Mouse (Mus musculus) cerebellum, postnatal 4 days (tissue): ENCODE measurements around the gene Wdr46.
A peak's percentile ranks its signal among the peaks of the same experiment; 100 is the strongest.
"Not testable (repeated sequence)": the region's sequence is repeated elsewhere in the genome, so short reads cannot be mapped to it uniquely, and the experiment has no call there.

Source experiments
- DNase-seq, 2 experiments: peaks; one replicate each; pipeline ENCODE4 v3.0.0; 2022; ENCODE audit warnings: low spot score in 2 of 2, mixed read lengths in 1 of 2

Wdr46 gene

GRCm38 (mm10) chr17:33940206-33940805 lies at the start of gene Wdr46, which contains the start of gene Pfdn6:
TSS of gene Wdr46 (plus strand) at chr17:33940660.
TSS of gene Pfdn6 (minus strand) at chr17:33940343.
- peak; percentile 69 to 83 for DNase-seq

GRCm38 (mm10) chr17:33891357-33891756 lies 49.1 kb upstream of the Wdr46 start:
- no peak for DNase-seq

GRCm38 (mm10) chr17:33891892-33892291 lies 48.6 kb upstream of the Wdr46 start:
- DNase-seq = not testable (repeated sequence)

- DNase-seq = no peak
These were observed 48.0 kb upstream of the Wdr46 start for GRCm38 (mm10) chr17:33892429-33892828.

GRCm38 (mm10) chr17:33893011-33893410 lies 47.4 kb upstream of the Wdr46 start:
- not testable (repeated sequence) for DNase-seq

- no peak for DNase-seq
These were observed 43.2 kb upstream of the Wdr46 start for GRCm38 (mm10) chr17:33897114-33897794.

GRCm38 (mm10) chr17:33898193-33898592 lies 42.3 kb upstream of the Wdr46 start:
- DNase-seq = not testable (repeated sequence)

GRCm38 (mm10) chr17:33899642-33900041 lies 40.8 kb upstream of the Wdr46 start:
- DNase-seq = no peak

- no peak for DNase-seq
These were observed 40.0 kb upstream of the Wdr46 start for GRCm38 (mm10) chr17:33900281-33900988.

- DNase-seq = no peak
These were observed 39.5 kb upstream of the Wdr46 start for GRCm38 (mm10) chr17:33900989-33901314.

- DNase-seq = no peak
These were observed 38.8 kb upstream of the Wdr46 start for GRCm38 (mm10) chr17:33901653-33902052.

GRCm38 (mm10) chr17:33902079-33902478 lies 38.4 kb upstream of the Wdr46 start:
- no peak for DNase-seq

- no peak for DNase-seq
These were observed 38.0 kb upstream of the Wdr46 start for GRCm38 (mm10) chr17:33902491-33902890.

GRCm38 (mm10) chr17:33903911-33904651 lies 36.4 kb upstream of the Wdr46 start:
- DNase-seq = not testable (repeated sequence)

- DNase-seq = not testable (repeated sequence)
These were observed 35.6 kb upstream of the Wdr46 start, which contains the start of gene Platr17 for GRCm38 (mm10) chr17:33904835-33905234. TSS of gene Platr17 (plus strand) at chr17:33905135.

- peak in 1 of 2 experiments; percentile 57 for DNase-seq
These were observed 32.0 kb upstream of the Wdr46 start for GRCm38 (mm10) chr17:33908331-33909076.

- DNase-seq = peak; percentile 97 to 98
These were observed 31.2 kb upstream of the Wdr46 start, which contains the start of gene Daxx for GRCm38 (mm10) chr17:33909077-33909868. TSS of gene Daxx (plus strand) at chr17:33909414.

- no peak for DNase-seq
These were observed 30.6 kb upstream of the Wdr46 start for GRCm38 (mm10) chr17:33909869-33910250.

GRCm38 (mm10) chr17:33910346-33911051 lies 30.0 kb upstream of the Wdr46 start:
- no peak for DNase-seq
